Mouse (Mus musculus) T-cell, adult 2 months (primary cell): Measurements from ENCODE around the gene Olfr921.

Experiments used
- DNase-seq: peaks from one replicate; pipeline ENCODE4 v3.0.0; 2022; ENCODE audit warnings: low spot score

The Olfr921 gene

DNA sequence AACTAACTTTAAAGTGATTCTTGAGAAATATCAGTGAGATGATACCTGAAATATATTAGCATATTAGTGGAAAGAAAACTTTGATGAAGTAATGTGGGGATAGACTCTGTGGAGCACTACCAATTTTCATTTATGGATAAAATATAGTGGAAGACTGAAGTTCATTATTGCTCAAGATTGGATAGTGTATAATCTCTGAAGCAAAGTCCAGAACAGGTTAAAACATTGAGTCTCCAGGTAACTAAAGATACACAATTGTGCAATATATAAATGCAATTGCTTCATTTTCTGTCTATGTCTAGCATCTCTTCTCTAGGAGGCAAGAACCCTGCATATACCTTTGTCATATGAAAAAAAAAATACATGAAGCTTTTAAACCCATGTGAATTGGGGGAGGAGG lies at the start of gene Olfr921:
TSS of gene Olfr921 (plus strand) at position 301 of the 400 bp plus-strand sequence.
- no peak for DNase-seq

- DNase-seq = no peak
These were observed 48.8 kb upstream of the Olfr921 start for GRCm38 (mm10) chr9:38724044-38724443.

DNA sequence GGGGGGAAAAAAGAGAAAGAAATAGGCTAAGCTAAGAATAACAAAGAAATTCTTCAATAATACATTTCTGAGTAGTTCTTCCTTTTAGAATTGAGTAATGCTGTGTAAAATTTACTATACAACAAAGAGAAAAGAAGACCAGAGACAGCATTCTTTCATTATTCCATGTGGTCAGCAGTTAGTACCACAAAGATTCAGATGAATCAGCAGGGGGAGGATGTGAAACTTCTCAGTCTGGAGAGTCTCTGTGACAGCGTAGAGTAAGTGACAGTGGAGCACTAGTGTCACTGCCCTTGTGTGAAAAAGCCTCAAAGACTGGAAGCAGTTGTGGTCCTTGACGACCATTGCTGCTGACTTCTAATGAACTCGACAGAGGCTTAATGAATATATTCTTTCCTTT lies 44.6 kb upstream of the Olfr921 start:
- no peak for DNase-seq

- DNase-seq = no peak
These were observed 31.5 kb upstream of the Olfr921 start for GRCm38 (mm10) chr9:38741408-38741807.

- DNase-seq = no peak
These were observed 28.1 kb upstream of the Olfr921 start for GRCm38 (mm10) chr9:38744619-38745315.

GRCm38 (mm10) chr9:38751999-38752398 lies 20.9 kb upstream of the Olfr921 start, which contains the start of gene Olfr920:
Gene Olfr920 (plus strand): TSS chr9:38752299.
- no peak for DNase-seq

DNA sequence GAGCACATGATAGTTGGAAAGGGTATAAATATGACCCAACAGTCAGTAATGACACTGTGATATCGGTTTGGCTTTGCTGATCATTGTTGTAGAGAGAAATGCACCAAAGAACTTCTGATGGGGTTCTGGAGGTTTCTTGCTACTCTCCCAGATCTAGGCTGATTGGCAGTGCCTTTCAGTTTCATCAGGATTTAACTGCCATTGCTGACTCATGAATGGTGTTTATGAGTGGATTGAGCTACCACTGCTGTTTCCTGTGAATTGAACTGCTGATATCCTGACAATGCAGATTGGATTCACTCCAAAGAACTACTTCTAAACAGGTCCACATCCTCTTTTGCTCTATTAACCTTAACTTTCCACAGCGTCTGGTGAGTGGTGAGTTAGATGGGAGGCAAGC lies 19.8 kb downstream of the Olfr921 start:
- DNase-seq = no peak

GRCm38 (mm10) chr9:38805696-38806095 lies 32.8 kb downstream of the Olfr921 start:
- DNase-seq = no peak

GRCm38 (mm10) chr9:38814314-38814713 lies 41.4 kb downstream of the Olfr921 start, which contains the start of gene Olfr922:
Gene Olfr922 (plus strand): TSS chr9:38814614.
- no peak for DNase-seq

- no peak for DNase-seq
These were observed 42.7 kb downstream of the Olfr921 start for GRCm38 (mm10) chr9:38815458-38815986.

- DNase-seq = no peak
These were observed 53.4 kb downstream of the Olfr921 start, which contains the start of gene Olfr923 for GRCm38 (mm10) chr9:38826245-38826644. Gene Olfr923 (plus strand): TSS chr9:38826545.
